Mouse (Mus musculus): Measurements from ENCODE around the gene Ppp4r3a. TPM values are rescaled to one million over a fixed set of nuclear protein-coding genes. Genes with fewer than 3 reads are reported as not detected.

Gene Ppp4r3a
- polyA plus RNA-seq, 1 experiment from 2014 or later: 27.0 TPM

DNA sequence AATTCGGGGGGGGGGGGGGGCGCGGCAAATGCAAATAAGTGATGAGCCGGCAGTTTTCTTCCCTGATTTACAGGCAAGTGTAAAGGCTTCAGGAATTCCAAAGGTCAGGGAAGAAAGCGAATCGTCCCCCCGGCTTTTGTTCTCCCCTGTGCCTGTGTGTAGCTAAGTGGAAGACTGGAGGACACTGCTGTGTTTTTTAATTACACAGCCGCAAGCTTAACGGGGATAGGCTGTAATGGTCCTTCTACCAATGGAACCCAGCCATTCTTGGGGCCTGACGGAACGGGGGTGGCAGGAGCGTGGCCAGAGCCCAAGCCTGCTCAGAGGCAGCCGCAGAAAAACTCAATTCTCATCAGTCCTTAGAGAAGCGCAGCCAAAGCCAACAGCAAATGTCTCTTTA, 56.6 kb downstream of the Ppp4r3a start:
- Histone ChIP-seq H3K27ac (replicated peaks) (0 out of 2 replicates have a peak overlapping the region, but pooled peaks have one; percentile 32), H3K4me1 (replicated peaks) (peaks cover 53% of the 10 kb centered on the region), H3K27me3 (no peaks in the 10 kb centered on the region), H3K36me3 (no peaks in the 10 kb centered on the region; the same call in 1 of the 2 replicates), H3K9ac (peak overlapping the region; percentile 66; the same call in 1 of the 2 replicates), H3K9me3 (no peaks in the 10 kb centered on the region), H3K4me3 (peak overlapping the region; percentile 75), H3K4me2 (peak overlapping the region; percentile 86)
- ATAC-seq (ENCODE audit: low FRiP score, low read depth): no peak
- WGBS: 2% methylated on average over 14 of the region's 14 CpGs

DNA sequence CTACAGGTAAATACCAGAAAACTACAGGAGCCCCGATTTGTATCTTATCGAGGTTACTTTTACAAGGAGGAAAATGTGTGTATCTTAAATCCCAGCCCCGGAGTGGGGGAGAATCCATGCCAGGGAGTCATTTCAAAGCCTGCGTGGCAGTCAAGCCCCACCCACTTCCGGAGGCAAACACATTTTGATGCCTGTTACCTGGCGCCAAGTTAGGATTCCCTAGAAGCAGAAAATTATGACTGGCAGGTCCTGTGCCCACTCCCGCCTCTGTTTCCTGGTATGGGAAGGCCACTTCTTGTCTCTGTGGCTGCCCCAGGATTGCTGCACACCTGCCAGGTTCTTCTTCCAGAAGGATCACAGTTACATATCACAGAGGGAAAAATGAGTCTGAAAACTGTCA, 57.0 kb downstream of the Ppp4r3a start:
- Histone ChIP-seq H3K27ac (replicated peaks) (0 out of 2 replicates have a peak overlapping the region, but pooled peaks have one; percentile 32), H3K9me3 (no peaks in the 10 kb centered on the region), H3K36me3 (no peaks in the 10 kb centered on the region; the same call in 1 of the 2 replicates), H3K4me3 (peak overlapping the region; percentile 75), H3K9ac (peak overlapping the region; percentile 66; the same call in 1 of the 2 replicates), H3K27me3 (no peaks in the 10 kb centered on the region), H3K4me1 (replicated peaks) (peaks cover 53% of the 10 kb centered on the region), H3K4me2 (peak overlapping the region; percentile 86)
- no peak for ATAC-seq (ENCODE audit: low FRiP score, low read depth)
- WGBS: 42% methylated on average over 7 of the region's 7 CpGs

DNA sequence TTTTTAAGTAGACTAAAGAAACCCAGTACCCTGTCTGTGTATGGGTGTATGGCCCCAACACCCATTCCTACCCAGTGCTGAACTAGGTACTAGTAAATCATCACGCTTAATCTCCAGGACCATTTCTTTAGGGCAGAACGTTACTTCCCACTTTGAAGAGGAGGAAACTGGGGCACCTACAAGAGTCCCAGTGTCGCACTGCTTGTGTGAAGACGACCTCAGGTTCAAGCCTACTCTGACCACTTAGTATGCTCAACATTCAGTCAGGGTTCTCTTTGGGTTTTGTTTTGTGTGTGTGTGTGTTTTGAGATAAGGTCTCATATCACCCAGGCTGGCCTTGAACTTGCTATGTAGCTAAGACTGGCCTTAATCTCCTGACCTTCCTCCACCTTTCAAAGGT, 57.5 kb downstream of the Ppp4r3a start:
- H3K36me3 ChIP-seq: no peaks in the 10 kb centered on the region; the same call in 1 of the 2 replicates
- H3K4me1 ChIP-seq (replicated peaks): peaks cover 53% of the 10 kb centered on the region
- no peak overlapping the region for H3K27ac ChIP-seq (replicated peaks)
- no peak overlapping the region for H3K4me3 ChIP-seq
- WGBS: 87% methylated on average over 4 of the region's 4 CpGs
- no peak overlapping the region for H3K9ac ChIP-seq
- no peaks in the 10 kb centered on the region for H3K9me3 ChIP-seq
- H3K4me2 ChIP-seq: peak overlapping the region; percentile 86
- no peaks in the 10 kb centered on the region for H3K27me3 ChIP-seq
- no peak for ATAC-seq (ENCODE audit: low FRiP score, low read depth)

DNA sequence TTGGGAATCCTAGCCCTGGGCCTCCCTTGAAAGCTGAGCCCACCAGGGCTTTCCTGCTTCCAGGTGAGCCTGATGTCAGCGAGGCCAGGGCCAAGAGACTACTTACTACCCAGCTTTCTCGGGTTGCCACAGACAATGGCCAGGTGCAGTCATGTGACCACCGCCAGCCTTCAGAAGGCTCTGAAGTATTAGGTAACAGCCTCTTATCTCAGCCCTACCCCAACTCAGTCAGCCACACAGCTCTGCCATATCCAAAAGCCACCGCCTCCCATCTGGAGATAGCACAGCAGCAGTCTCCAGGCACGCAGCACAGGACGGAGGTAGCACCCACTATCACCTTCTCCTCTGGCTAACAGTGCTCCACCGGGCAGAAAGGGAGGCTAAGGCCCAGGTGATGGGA, 58.1 kb downstream of the Ppp4r3a start:
- Histone ChIP-seq H3K4me3 (no peak overlapping the region), H3K4me1 (replicated peaks) (peaks cover 53% of the 10 kb centered on the region), H3K4me2 (peak overlapping the region; percentile 86), H3K27me3 (no peaks in the 10 kb centered on the region), H3K36me3 (no peaks in the 10 kb centered on the region; the same call in 1 of the 2 replicates), H3K9me3 (no peaks in the 10 kb centered on the region), H3K9ac (no peak overlapping the region), H3K27ac (replicated peaks) (no peak overlapping the region)
- 74% methylated on average over 7 of the region's 7 CpGs for WGBS
- no peak for ATAC-seq (ENCODE audit: low FRiP score, low read depth)

DNA sequence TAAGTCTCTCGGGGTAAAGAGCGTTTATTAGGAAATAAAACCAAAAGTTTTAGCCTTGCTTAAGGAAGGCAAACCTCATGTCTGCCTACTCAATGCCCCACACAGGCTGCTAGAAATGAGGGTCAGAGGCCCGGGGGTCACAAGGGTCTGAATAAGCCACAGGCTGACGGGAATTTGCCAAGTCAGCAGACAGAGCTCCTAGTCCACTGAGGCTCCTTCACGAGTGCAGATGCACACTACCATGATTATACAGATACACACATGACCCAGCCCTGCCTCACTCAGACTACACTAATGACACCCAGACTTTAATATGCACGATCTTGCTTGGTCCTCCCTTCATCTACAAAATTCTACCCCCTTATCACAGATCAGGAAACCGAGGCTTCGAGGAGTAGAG, 58.7 kb downstream of the Ppp4r3a start:
- H3K27ac ChIP-seq (replicated peaks): no peak overlapping the region
- ATAC-seq (ENCODE audit: low FRiP score, low read depth): no peak
- no peak overlapping the region for H3K9ac ChIP-seq
- no peak overlapping the region for H3K4me3 ChIP-seq
- H3K4me1 ChIP-seq (replicated peaks): peaks cover 57% of the 10 kb centered on the region
- WGBS: 57% methylated on average over 8 of the region's 8 CpGs
- no peaks in the 10 kb centered on the region; the same call in 1 of the 2 replicates for H3K36me3 ChIP-seq
- H3K27me3 ChIP-seq: no peaks in the 10 kb centered on the region
- no peaks in the 10 kb centered on the region for H3K9me3 ChIP-seq
- H3K4me2 ChIP-seq: peak overlapping the region; percentile 86; the same call in 1 of the 2 replicates

DNA sequence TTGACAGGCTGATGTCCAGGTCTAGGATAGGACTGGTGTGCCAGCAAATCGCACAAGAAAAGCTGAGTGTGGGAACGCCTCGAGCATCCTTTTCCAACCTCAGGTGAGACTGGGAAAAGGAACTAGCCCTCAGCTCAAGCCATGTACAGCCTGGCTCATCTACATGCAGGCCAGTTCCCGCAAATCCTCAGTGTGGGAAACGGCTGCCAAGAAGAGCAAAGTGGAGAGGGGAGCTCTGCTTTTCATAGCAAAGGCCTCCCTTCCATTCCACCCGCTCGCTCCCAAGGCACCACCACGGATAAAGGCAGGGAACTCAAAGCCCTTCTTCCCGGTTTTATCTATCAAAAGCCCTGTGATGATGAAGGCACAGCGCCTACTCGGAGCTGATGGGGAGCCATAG, 60.4 kb downstream of the Ppp4r3a start:
- peak overlapping the region; percentile 30 for H3K27ac ChIP-seq (replicated peaks)
- H3K4me3 ChIP-seq: no peak overlapping the region
- H3K9me3 ChIP-seq: no peaks in the 10 kb centered on the region
- H3K36me3 ChIP-seq: no peaks in the 10 kb centered on the region; the same call in 1 of the 2 replicates
- no peak overlapping the region for H3K4me2 ChIP-seq
- 61% methylated on average over 11 of the region's 11 CpGs for WGBS
- H3K9ac ChIP-seq: no peak overlapping the region
- no peaks in the 10 kb centered on the region for H3K27me3 ChIP-seq
- ATAC-seq (ENCODE audit: low FRiP score, low read depth): no peak
- peaks cover 67% of the 10 kb centered on the region for H3K4me1 ChIP-seq (replicated peaks)

DNA sequence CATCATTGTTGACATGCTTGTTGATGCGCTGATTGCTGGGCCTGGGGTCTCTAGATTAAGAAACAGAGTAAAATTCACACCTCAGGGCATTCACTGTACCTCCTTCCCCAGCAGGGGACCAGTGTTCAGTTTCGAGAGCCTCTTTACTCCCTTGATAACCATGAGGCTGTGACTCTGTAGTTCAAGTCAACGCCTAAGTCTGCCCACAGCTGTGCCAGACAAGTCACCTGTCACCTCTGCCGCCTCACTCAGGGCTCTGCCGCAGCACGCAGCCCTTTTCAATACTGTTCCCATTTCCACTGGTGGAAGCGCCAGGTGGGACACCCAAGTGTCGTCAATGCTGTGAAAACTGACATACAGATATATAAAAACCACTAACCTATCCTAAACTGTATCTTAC, 61.1 kb downstream of the Ppp4r3a start:
- 93% methylated on average over 8 of the region's 8 CpGs for WGBS
- Histone ChIP-seq H3K27ac (replicated peaks) (no peak overlapping the region), H3K9me3 (no peaks in the 10 kb centered on the region), H3K9ac (no peak overlapping the region), H3K4me2 (no peak overlapping the region), H3K27me3 (no peaks in the 10 kb centered on the region), H3K36me3 (no peaks in the 10 kb centered on the region; the same call in 1 of the 2 replicates), H3K4me1 (replicated peaks) (peaks cover 67% of the 10 kb centered on the region), H3K4me3 (no peak overlapping the region)
- ATAC-seq (ENCODE audit: low FRiP score, low read depth): no peak

DNA sequence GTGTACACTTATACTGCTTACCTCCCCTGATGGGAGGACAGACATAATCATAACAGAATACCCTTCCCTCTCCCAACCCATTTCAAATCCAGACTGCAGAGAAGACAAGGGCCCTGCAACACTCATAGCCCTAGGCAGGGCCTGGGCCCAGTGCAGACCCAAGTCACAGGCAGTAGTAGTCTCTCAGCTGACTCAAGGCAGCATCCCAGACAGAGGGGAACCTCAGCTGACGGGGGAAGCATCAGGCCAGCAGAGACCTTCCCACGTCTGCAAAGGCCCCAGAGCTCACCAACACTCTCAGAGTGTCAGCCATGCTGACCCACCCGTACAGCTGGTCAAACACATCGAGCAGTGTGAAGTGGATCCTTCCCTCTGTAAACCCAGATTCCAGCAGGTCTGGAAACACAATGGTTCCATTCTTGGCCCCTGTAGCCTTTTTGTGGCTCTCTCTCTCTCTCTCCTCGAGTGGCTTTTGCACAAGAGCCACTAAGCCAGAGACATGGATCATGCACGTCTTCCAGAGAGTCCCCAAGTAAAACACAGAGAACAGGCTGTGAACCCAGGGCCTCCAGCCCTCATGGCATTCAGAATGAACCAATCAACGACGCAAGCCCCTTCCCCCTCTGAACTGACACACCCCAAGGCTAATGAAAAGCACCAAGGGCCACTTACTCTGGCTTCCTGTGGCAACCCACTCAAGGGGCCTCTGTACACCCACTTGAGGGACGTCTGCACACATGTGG, 61.8 kb downstream of the Ppp4r3a start:
- H3K9me3 ChIP-seq: no peaks in the 10 kb centered on the region
- no peak overlapping the region for H3K4me3 ChIP-seq
- no peaks in the 10 kb centered on the region for H3K27me3 ChIP-seq
- H3K27ac ChIP-seq (replicated peaks): no peak overlapping the region
- H3K9ac ChIP-seq: no peak overlapping the region
- WGBS: 68% methylated on average over 9 of the region's 9 CpGs
- no peaks in the 10 kb centered on the region; the same call in 1 of the 2 replicates for H3K36me3 ChIP-seq
- no peak for ATAC-seq (ENCODE audit: low FRiP score, low read depth)
- H3K4me2 ChIP-seq: no peak overlapping the region
- H3K4me1 ChIP-seq (replicated peaks): peaks cover 62% of the 10 kb centered on the region

DNA sequence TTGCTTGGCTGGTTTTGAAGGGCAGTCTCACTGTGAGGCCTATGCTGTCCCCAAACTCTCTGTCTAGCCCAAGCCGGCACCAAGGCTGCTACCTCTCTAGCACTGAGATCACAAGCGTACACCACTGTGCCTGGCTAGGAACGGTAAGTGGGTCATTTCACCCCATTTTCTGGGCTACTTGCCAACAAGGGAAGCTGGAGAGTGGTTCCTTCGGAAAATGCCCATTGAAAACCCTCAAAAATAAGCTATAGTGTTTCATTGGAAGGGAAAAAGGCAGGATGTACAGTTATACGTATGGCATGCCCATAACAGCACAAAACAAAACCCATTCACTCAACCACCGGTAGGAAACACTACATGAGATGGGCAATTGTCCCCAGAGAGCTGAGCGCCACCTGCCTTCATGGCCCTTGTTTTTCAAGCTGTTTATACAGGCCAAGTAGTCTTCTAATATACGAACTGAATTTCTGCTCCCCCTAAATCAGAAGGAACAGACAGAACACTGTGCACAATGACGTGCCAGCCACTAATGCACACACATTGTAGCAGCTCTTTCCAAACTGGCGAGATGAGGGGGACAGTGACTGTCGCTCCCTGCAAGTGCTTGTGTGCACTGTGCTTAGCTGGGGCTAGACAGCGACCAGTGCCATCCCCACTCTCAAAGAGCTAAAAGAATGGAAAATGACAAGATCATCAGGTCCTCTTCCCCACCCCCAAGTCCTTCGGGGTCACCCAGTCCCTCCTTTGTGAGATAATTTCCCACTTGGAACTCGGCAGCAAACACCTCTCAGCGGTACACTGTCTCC, 63.1 kb downstream of the Ppp4r3a start:
- H3K27ac ChIP-seq (replicated peaks): no peak overlapping the region
- 70% methylated on average over 15 of the region's 15 CpGs for WGBS
- H3K27me3 ChIP-seq: no peaks in the 10 kb centered on the region
- no peak for ATAC-seq (ENCODE audit: low FRiP score, low read depth)
- H3K9me3 ChIP-seq: no peaks in the 10 kb centered on the region
- peaks cover 59% of the 10 kb centered on the region for H3K4me1 ChIP-seq (replicated peaks)
- no peak overlapping the region for H3K4me3 ChIP-seq
- no peak overlapping the region for H3K9ac ChIP-seq
- no peaks in the 10 kb centered on the region; the same call in 1 of the 2 replicates for H3K36me3 ChIP-seq
- H3K4me2 ChIP-seq: no peak overlapping the region

DNA sequence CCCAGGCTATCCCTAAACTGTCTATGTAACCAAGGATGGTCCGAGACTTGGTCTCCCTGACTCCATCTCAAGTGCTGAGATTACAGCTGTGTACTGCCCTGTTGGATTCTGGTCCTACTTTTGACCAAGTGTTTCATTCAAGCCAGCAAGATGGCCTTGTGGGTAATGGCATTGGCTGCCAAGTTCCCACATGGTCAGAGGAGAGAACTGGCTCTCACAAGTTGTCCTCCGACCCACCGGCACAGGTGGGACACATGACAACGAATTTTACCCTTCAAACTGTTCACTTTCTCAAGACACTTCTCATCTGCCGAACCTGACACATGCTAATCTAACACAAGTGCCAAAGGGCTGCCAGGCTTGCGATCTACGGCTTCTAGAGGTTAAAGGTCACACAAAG, 64.1 kb downstream of the Ppp4r3a start:
- H3K4me1 ChIP-seq (replicated peaks): peaks cover 52% of the 10 kb centered on the region
- WGBS: 84% methylated on average over 7 of the region's 7 CpGs
- H3K27ac ChIP-seq (replicated peaks): 0 out of 2 replicates have a peak overlapping the region, but pooled peaks have one; percentile 3
- H3K9me3 ChIP-seq: no peaks in the 10 kb centered on the region
- ATAC-seq (ENCODE audit: low FRiP score, low read depth): no peak
- H3K36me3 ChIP-seq: no peaks in the 10 kb centered on the region; the same call in 1 of the 2 replicates
- H3K4me3 ChIP-seq: no peak overlapping the region
- no peaks in the 10 kb centered on the region for H3K27me3 ChIP-seq
- no peak overlapping the region for H3K9ac ChIP-seq
- H3K4me2 ChIP-seq: no peak overlapping the region

DNA sequence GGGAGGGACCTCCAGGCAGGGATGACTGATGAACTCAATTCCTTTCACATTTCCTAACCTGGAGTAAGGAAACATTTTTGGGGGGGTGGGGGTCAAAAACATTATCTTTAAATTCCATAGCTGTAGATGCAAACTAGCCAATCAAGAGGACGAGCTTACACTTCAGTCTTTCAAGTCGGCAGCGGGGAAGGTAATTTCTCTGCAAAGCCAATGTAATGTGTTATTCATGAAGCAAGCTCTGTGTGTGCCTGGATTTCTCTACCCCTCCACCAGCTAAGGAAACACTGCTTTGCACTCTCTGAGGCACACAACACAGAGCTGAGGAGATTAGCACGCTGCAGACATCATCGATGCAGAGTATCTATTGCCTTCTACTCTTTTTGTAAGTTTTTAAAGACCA, 64.5 kb downstream of the Ppp4r3a start:
- Histone ChIP-seq H3K4me2 (no peak overlapping the region), H3K27me3 (no peaks in the 10 kb centered on the region), H3K9ac (no peak overlapping the region), H3K4me1 (replicated peaks) (peaks cover 50% of the 10 kb centered on the region), H3K4me3 (no peak overlapping the region), H3K36me3 (no peaks in the 10 kb centered on the region; the same call in 1 of the 2 replicates), H3K27ac (replicated peaks) (0 out of 2 replicates have a peak overlapping the region, but pooled peaks have one; percentile 57), H3K9me3 (no peaks in the 10 kb centered on the region)
- ATAC-seq (ENCODE audit: low FRiP score, low read depth): no peak
- 33% methylated on average over 5 of the region's 5 CpGs for WGBS

DNA sequence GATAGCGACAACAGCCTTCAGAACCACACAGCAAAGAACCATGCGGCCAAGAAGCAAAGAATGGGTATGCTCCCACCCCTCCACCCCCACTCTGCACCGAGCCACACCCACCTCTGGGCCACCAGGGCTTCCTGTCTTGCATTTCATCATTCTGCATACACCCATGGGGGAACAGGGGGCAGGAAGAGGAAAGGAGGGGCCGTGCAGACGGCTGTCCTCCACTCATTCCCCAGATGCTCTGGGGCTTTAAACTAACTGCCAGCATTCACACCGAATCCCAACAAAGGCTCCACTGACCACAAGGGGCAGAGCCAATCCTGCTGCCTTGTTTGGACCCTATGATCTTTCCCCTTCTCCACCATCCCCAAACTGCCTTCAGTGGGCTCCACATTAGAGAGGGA, 65.5 kb downstream of the Ppp4r3a start:
- Histone ChIP-seq H3K9ac (no peak overlapping the region), H3K27ac (replicated peaks) (peak overlapping the region; percentile 57; the same call in 1 of the 2 replicates), H3K4me2 (peak overlapping the region; percentile 22; the same call in 1 of the 2 replicates), H3K4me3 (no peak overlapping the region), H3K36me3 (no peaks in the 10 kb centered on the region; the same call in 1 of the 2 replicates), H3K27me3 (no peaks in the 10 kb centered on the region), H3K4me1 (replicated peaks) (peaks cover 41% of the 10 kb centered on the region), H3K9me3 (no peaks in the 10 kb centered on the region)
- ATAC-seq (ENCODE audit: low FRiP score, low read depth): no peak
- WGBS: 23% methylated on average over 6 of the region's 6 CpGs
